Mouse (Mus musculus) heart, adult 2 months (tissue): ENCODE data around the gene Stambpl1. TPM values are rescaled to one million over a fixed set of nuclear protein-coding genes. Genes with fewer than 3 reads are reported as not detected.

Source experiments
- DNase-seq, 2 experiments: peaks; one replicate each; pipeline ENCODE4 v3.0.0; 2021
- H3K27ac ChIP-seq: fragments of 200-600 bp; 2 replicates; pipeline ENCODE4 v1.8.1; 2022
- H3K27me3 ChIP-seq: fragments of 200-500 bp; 2 replicates; pipeline ENCODE4 v1.6.1; 2012; ENCODE audit warnings: mild to moderate bottlenecking, low read length, inconsistent platforms, mixed read lengths; ENCODE audit not compliant: control insufficient read depth, insufficient read depth
- H3K36me3 ChIP-seq: fragments of 200-500 bp; 2 replicates; pipeline ENCODE4 v1.6.1; 2012; ENCODE audit warnings: low read length, inconsistent platforms; ENCODE audit not compliant: control insufficient read depth, insufficient read depth
- H3K4me1 ChIP-seq: fragments of 200-500 bp; 2 replicates; pipeline ENCODE4 v1.6.1; 2011; ENCODE audit warnings: low read length; ENCODE audit not compliant: control insufficient read depth, insufficient read depth
- H3K4me3 ChIP-seq: fragments of 200-600 bp; 2 replicates; pipeline ENCODE4 v1.8.1; 2022
- H3K79me2 ChIP-seq: fragments of 200-500 bp; replicated peaks from 2 replicates; pipeline ENCODE4 v1.6.1; 2012; ENCODE audit warnings: mild to moderate bottlenecking, inconsistent platforms, low read length, moderate library complexity, mixed read lengths; ENCODE audit not compliant: control insufficient read depth, insufficient read depth
- H3K9ac ChIP-seq: fragments of 200-500 bp; 2 replicates; pipeline ENCODE4 v1.6.1; 2012; ENCODE audit warnings: low read depth, mild to moderate bottlenecking, control low read depth, inconsistent platforms, low read length, mixed read lengths
- CTCF ChIP-seq: fragments of 200-600 bp; IDR thresholded peaks from 2 replicates; pipeline ENCODE4 v1.8.1; 2022; ENCODE audit warnings: antibody characterized with exemption, mild to moderate bottlenecking, moderate library complexity
- EP300 ChIP-seq: fragments of 200-500 bp; IDR thresholded peaks from 2 replicates; pipeline ENCODE4 v1.6.1; 2011; ENCODE audit warnings: low read depth, low read length, control low read depth; ENCODE audit not compliant: insufficient read depth
- POLR2A ChIP-seq: fragments of 200-500 bp; IDR thresholded peaks from 2 replicates; pipeline ENCODE4 v1.6.1; 2011; ENCODE audit warnings: mild to moderate bottlenecking, low read depth, low read length, control low read depth; ENCODE audit not compliant: insufficient read depth
- WGBS: fragments of 180-500 bp; shearing (Covaris S2); methylation state at CpG from one replicate; pipeline ENCODE4 v1.1.7; 2018; 5-methylcytosine and 5-hydroxymethylcytosine counted together
- intact Hi-C: fragments of 180-260 bp; cut with DNase I; formaldehyde crosslinking; loops from one replicate; pipeline ENCODE4 v1.15.1; 2025
- polyA plus RNA-seq: library from polyadenylated mRNA; depleted of rRNA; stranded (reverse); fragments of >200 nt; gene quantifications from 2 replicates; pipeline ENCODE4 v1.2.3, GENCODE M21; 2012
- total RNA-seq, 2 experiments: library from RNA; stranded (reverse); gene quantifications; 2 replicates each; pipeline ENCODE4 v1.2.3; 2021

Gene Stambpl1
- total and polyA plus RNA-seq, 3 experiments = 3.0 to 3.6 (median 3.5) TPM

DNA sequence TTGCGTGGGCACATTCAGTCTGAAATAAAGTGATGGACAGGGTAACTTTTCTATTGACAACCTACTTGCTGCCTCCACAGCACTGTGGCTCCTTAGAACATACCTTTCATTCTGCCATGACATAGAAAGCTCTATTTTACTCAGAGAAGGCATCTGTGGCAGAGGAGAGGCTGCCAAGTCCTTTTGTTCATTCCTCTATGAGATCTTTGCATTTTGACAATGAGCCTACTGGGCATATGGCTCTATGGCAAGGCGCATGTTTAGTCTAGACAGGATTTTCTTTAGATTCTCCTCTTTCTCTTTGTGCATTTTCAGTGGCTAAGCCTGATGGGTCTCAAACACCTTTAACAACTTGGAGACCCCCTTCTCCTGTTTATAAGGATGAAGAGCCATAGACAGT is 45.7 kb downstream of the Stambpl1 start:
- intact Hi-C loops = no loop called here
- Histone ChIP-seq H3K4me3 (no peak overlapping the region), H3K36me3 (no peaks in the 10 kb centered on the region), H3K4me1 (peaks cover 2% of the 10 kb centered on the region), H3K27ac (no peak overlapping the region), H3K27me3 (no peaks in the 10 kb centered on the region), H3K79me2 (no peaks in the 10 kb centered on the region), H3K9ac (no peak overlapping the region)
- 97% methylated on average over 2 of the region's 2 CpGs for WGBS
- TF ChIP-seq POLR2A = no peak
- TF ChIP-seq CTCF = no peak
- no peak for TF ChIP-seq EP300
- DNase-seq = no peak

DNA sequence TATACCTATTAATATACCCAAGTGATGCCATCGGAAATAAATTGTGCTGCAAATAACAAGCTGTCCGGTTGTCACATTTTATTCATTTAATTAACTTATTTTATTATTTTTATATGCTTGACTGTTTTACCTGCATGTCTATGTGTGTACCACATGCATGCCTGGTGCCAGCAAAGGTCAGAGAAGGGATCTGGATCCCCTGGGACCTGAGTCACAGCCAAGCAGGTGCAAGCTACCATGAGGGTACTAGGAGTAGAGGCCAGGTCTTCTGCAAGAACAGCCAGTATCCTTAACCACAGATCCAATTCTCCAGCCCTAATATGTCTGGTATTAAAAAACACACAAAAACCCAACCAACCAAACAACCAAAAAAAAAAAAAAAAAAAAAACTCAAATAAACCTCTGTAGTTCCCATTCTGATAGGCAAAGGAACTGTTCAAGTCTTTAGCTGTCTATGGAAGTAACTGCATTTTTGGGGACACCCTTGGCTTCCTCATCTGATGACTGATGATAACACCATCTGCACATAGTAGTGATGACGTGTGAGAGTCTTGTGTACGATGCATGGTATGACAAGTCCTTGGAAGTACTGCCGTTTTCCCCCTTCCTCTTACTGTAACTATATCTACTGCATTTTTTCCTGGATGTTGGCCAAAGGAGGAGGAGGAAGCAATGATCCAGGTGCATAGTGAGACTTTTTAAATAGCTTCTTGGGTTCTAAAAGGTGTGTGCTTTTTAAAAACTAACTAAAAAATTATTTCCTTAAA is 48.4 kb downstream of the Stambpl1 start:
- H3K36me3 ChIP-seq = no peaks in the 10 kb centered on the region; the same call in 1 of the 2 replicates
- intact Hi-C loops = loop anchor here (5.0 kb wide), 1 partner anchor 397 kb away; no protein-coding TSS in a partner anchor
- WGBS = 58% methylated on average over 5 of the region's 5 CpGs

DNA sequence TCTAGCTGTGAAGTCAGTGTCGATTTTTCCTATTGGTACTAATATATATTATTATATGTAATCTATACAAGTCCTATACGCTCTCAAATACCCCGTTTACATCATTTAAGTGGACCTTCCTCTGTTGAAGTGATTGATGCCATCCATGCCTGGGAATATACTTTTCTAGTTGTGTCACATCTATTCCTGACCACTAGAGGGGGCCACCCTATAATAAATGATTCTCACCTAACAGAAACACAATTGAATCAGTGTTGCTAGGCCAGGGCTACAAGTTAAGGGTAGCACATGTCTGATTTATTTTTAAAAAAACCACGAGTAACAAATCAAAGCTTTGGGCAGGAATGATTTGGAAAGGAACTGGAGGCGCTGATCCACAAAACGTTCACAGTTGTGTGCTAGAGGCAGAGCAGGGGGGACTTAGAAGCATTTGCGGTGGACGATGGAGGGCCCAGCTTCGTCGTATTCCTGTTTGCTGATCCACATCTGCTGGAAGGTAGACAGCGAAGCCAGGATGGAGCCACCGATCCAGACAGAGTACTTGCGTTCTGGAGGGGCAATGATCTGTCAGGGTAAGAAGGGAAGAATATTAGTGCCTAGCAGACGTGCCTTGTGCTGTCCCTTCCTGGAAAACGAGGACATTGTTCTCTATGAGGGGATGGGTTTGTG is 49.4 kb downstream of the Stambpl1 start:
- intact Hi-C loops = loop anchor here (5.0 kb wide), 1 partner anchor 396 kb away; no protein-coding TSS in a partner anchor
- Histone ChIP-seq H3K9ac (no peak overlapping the region), H3K27me3 (no peaks in the 10 kb centered on the region), H3K4me1 (peaks cover 1% of the 10 kb centered on the region; the same call in 1 of the 2 replicates), H3K4me3 (no peak overlapping the region), H3K79me2 (no peaks in the 10 kb centered on the region), H3K36me3 (no peaks in the 10 kb centered on the region; the same call in 1 of the 2 replicates), H3K27ac (no peak overlapping the region)
- TF ChIP-seq POLR2A = no peak
- peak; percentile 83 for TF ChIP-seq CTCF
- no peak for TF ChIP-seq EP300
- no peak for DNase-seq
- WGBS = 65% methylated on average over 15 of the region's 15 CpGs

More for the DNA sequence above, 48.4 kb downstream of the Stambpl1 start:
- no peaks in the 10 kb centered on the region for H3K79me2 ChIP-seq
- no peak overlapping the region for H3K4me3 ChIP-seq
- no peak for DNase-seq
- peaks cover 1% of the 10 kb centered on the region; the same call in 1 of the 2 replicates for H3K4me1 ChIP-seq
- no peak overlapping the region for H3K27ac ChIP-seq
- no peaks in the 10 kb centered on the region for H3K27me3 ChIP-seq
- TF ChIP-seq POLR2A (no peak), EP300 (no peak), CTCF (no peak)
- H3K9ac ChIP-seq = no peak overlapping the region

DNA sequence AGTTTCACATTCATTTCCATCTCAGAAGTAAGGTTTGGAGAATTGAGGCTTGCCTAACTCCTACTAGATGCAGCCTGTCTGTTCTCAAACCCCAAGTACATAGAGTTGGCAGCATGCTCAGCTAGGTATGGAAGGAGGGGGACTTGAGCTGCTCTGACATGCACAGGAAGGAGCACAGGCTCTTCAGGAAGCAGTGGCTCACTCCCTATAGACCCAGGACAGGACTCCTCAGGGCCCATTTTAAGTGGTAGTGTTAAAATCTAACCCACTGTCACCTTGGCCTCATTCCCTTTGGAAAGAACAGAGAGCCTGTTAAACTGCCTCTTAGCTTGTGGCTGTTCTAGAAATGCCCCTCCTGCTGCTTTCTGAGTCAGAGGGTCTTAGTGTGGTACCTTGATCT is 50.9 kb downstream of the Stambpl1 start:
- Histone ChIP-seq H3K27me3 (no peaks in the 10 kb centered on the region), H3K27ac (no peak overlapping the region), H3K36me3 (no peaks in the 10 kb centered on the region; the same call in 1 of the 2 replicates), H3K4me3 (no peak overlapping the region), H3K79me2 (no peaks in the 10 kb centered on the region), H3K9ac (no peak overlapping the region), H3K4me1 (peaks cover 1% of the 10 kb centered on the region; the same call in 1 of the 2 replicates)
- no peak for TF ChIP-seq EP300
- no peak for DNase-seq
- intact Hi-C loops = loop anchor here (2.0 to 5.0 kb wide), 3 partner anchors 92 to 394 kb away; partner anchors contain the start of gene Ifit2

DNA sequence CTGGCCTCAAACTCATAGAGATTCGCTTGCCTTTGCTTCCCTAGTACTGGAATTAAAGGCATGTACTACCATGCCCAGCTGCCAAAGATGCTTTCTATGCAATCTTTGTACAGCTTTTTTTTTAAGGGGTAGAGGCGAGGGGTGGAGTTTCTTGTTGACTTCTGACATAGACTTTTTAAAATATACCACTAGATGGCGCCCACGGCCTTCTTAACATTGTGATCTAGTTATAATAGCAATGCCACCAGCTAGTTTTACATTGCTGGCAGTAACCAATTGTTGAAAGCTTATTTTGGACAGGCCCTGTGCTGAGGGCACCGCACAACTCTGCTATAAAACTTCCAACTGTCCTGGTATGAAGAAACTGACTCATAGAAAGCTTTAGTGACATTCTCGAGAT is 52.0 kb downstream of the Stambpl1 start:
- 9% methylated on average over 6 of the region's 6 CpGs for WGBS
- no peaks in the 10 kb centered on the region for H3K27me3 ChIP-seq
- DNase-seq = peak; percentile 41 to 53
- intact Hi-C loops = loop anchor here (1.0 to 5.0 kb wide), 3 partner anchors 40 to 393 kb away; no protein-coding TSS in a partner anchor
- H3K9ac ChIP-seq = peak overlapping the region; percentile 65
- H3K4me1 ChIP-seq = peaks cover 1% of the 10 kb centered on the region; the same call in 1 of the 2 replicates
- no peak overlapping the region for H3K27ac ChIP-seq
- H3K36me3 ChIP-seq = no peaks in the 10 kb centered on the region; the same call in 1 of the 2 replicates
- H3K79me2 ChIP-seq = no peaks in the 10 kb centered on the region
- no peak for TF ChIP-seq POLR2A
- TF ChIP-seq EP300 = no peak
- peak; percentile 84 for TF ChIP-seq CTCF
- no peak overlapping the region for H3K4me3 ChIP-seq
